Mouse (Mus musculus) intestine, embryonic 14.5 days (tissue): ENCODE data around the gene Lrrc1. TPM values are rescaled to one million over a fixed set of nuclear protein-coding genes. Genes with fewer than 3 reads are reported as not detected.

Source experiments
- ATAC-seq: fragments of 200-750 bp; cut with Nextera tagmentation; replicated peaks from 2 replicates; pipeline ENCODE4 v1.8.0; 2017; ENCODE audit warnings: low read depth, moderate number of reproducible peaks, moderate TSS enrichment, moderate library complexity; ENCODE audit not compliant: low FRiP score, low TSS enrichment
- DNase-seq: peaks from one replicate; pipeline ENCODE4 v3.0.0-alpha.2; 2018; ENCODE audit warnings: low spot score
- H3K27ac ChIP-seq: fragments of 300-500 bp; sonication (generic); 2 replicates; pipeline ENCODE4 v1.5.1; 2014; ENCODE audit warnings: low read depth, mild to moderate bottlenecking, control low read depth
- H3K27me3 ChIP-seq: fragments of 300-500 bp; sonication (generic); replicated peaks from 2 replicates; pipeline ENCODE4 v1.6.1; 2014; ENCODE audit warnings: low read length, control low read depth; ENCODE audit not compliant: control insufficient read depth, insufficient read depth
- H3K36me3 ChIP-seq: fragments of 300-500 bp; sonication (generic); 2 replicates; pipeline ENCODE4 v1.6.1; 2014; ENCODE audit warnings: low read length, control low read depth; ENCODE audit not compliant: control insufficient read depth, insufficient read depth
- H3K4me1 ChIP-seq: fragments of 300-500 bp; sonication (generic); replicated peaks from 2 replicates; pipeline ENCODE4 v1.6.1; 2014; ENCODE audit warnings: low read length, control low read depth, mixed read lengths; ENCODE audit not compliant: control insufficient read depth, insufficient read depth
- H3K4me2 ChIP-seq: fragments of 300-500 bp; sonication (generic); 2 replicates; pipeline ENCODE4 v1.6.1; 2014; ENCODE audit warnings: low read length
- H3K4me3 ChIP-seq: fragments of 300-500 bp; sonication (generic); 2 replicates; pipeline ENCODE4 v1.5.1; 2014; ENCODE audit warnings: low read depth, low read length, control low read depth, mixed read lengths
- H3K9ac ChIP-seq: fragments of 300-500 bp; sonication (generic); 2 replicates; pipeline ENCODE4 v1.6.1; 2014; ENCODE audit warnings: mild to moderate bottlenecking, low read length
- H3K9me3 ChIP-seq: fragments of 300-500 bp; sonication (generic); 2 replicates; pipeline ENCODE4 v1.6.1; 2016; ENCODE audit warnings: low read length, control low read depth; ENCODE audit not compliant: control insufficient read depth
- WGBS: fragments of 180-500 bp; shearing (Covaris S2); extraction: QIAGEN DNeasy Blood & Tissue Kit; methylation state at CpG from one replicate; pipeline ENCODE4 v1.1.7; 2014; 5-methylcytosine and 5-hydroxymethylcytosine counted together
- polyA plus RNA-seq: library from polyadenylated mRNA; unstranded; fragments of >200 nt; fragmentation: Nextera tagmentation; extraction: Ambion mirVana; gene quantifications from 2 replicates; pipeline ENCODE4 v1.2.1, GENCODE M21; 2014

The Lrrc1 gene
- polyA plus RNA-seq, 1 experiment from 2014 or later = 14.2 TPM

DNA sequence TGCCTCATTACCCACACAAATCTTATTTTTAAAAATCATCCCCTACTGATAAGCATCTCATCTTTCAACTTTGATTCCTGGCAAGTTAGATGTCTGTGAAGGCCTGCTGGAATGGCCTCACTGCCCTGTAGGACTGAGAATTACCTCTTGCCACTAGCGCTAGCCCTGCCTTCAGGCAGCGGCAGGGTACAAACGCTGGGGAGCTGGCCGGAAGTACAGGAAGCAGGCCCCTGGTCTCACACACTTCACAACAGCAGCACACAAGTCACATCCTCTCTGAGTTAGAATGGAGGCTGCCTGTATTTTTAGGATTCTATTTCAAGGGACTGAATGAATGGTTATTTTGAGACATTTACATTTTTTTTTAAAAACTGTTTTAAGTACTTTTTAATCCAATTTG lies 81.5 kb downstream of the Lrrc1 start:
- Histone ChIP-seq H3K9me3 (no peaks in the 10 kb centered on the region), H3K27ac (no peak overlapping the region), H3K9ac (no peak overlapping the region), H3K36me3 (0 out of 2 replicates have a peak, but pooled peaks cover 2% of the 10 kb centered on the region), H3K27me3 (no peaks in the 10 kb centered on the region), H3K4me1 (peaks cover 8% of the 10 kb centered on the region; the same call in 1 of the 2 replicates), H3K4me2 (no peak overlapping the region), H3K4me3 (no peak overlapping the region)
- ATAC-seq (no peak), DNase-seq (no peak)
- 43% methylated on average over 4 of the region's 4 CpGs for WGBS

DNA sequence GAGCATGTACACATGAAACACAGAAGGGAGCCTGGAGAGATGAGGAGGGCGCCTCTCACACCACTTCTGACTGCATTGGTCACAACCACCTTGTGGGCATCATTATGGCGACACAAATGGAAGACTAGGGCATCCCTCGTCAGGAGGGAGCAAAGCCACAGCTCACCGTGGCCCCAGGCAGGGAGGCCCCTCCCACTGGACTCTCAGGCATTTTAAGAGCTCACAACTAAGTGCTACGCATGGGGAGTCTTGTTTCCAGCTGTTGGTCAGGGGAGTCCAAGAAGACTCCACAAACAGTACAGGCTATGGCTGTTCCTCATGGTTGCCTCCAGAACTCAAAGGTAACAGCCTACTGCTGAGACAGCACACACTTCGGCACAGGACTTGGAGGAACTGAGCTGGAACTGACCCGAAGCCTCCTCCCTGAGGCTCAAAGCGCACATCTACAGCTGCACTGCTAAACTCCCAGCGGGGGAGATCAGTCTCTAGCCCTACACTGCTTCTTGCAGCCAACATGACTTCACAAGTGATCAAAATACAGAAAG lies 83.2 kb downstream of the Lrrc1 start:
- H3K9ac ChIP-seq = no peak overlapping the region
- H3K27ac ChIP-seq = no peak overlapping the region
- DNase-seq (no peak), ATAC-seq (no peak)
- 86% methylated on average over 9 of the region's 9 CpGs for WGBS
- peaks cover 8% of the 10 kb centered on the region; the same call in 1 of the 2 replicates for H3K4me1 ChIP-seq
- 0 out of 2 replicates have a peak, but pooled peaks cover 3% of the 10 kb centered on the region for H3K36me3 ChIP-seq
- no peaks in the 10 kb centered on the region for H3K27me3 ChIP-seq
- no peak overlapping the region for H3K4me3 ChIP-seq
- no peaks in the 10 kb centered on the region for H3K9me3 ChIP-seq
- H3K4me2 ChIP-seq = no peak overlapping the region

- H3K27ac ChIP-seq = no peak overlapping the region
- H3K4me1 ChIP-seq = peaks cover 8% of the 10 kb centered on the region; the same call in 1 of the 2 replicates
- no peak overlapping the region for H3K9ac ChIP-seq
- no peaks in the 10 kb centered on the region for H3K9me3 ChIP-seq
- no peak overlapping the region for H3K4me3 ChIP-seq
- no peak for ATAC-seq
- no peak for DNase-seq
- H3K4me2 ChIP-seq = no peak overlapping the region
- no peaks in the 10 kb centered on the region for H3K27me3 ChIP-seq
- 72% methylated on average over 14 of the region's 14 CpGs for WGBS
- H3K36me3 ChIP-seq = 0 out of 2 replicates have a peak, but pooled peaks cover 3% of the 10 kb centered on the region
Observed at GRCm38 (mm10) chr9:77460408-77460807, 84.3 kb downstream of the Lrrc1 start.

DNA sequence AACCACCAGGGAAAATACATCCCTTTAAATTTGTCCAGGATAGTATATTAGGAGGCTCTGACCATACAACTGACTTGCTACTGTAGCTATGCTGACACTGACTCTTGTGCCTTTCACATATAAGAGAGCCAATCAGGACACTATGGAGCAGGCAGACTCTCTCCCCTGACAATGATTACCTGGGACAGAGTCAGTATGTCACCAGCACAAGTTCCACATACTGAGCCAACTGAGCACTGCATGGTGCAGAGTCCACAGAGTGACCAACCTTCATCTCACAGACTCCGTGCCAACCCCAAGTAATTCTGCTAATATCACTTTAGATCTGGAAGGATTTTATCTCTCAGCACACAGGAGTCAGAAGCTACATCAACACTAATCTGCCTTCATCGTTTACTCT lies 85.3 kb downstream of the Lrrc1 start:
- Histone ChIP-seq H3K27ac (no peak overlapping the region), H3K36me3 (0 out of 2 replicates have a peak, but pooled peaks cover 3% of the 10 kb centered on the region), H3K27me3 (no peaks in the 10 kb centered on the region), H3K9ac (no peak overlapping the region), H3K9me3 (no peaks in the 10 kb centered on the region), H3K4me3 (no peak overlapping the region), H3K4me2 (no peak overlapping the region), H3K4me1 (peaks cover 6% of the 10 kb centered on the region; the same call in 1 of the 2 replicates)
- WGBS = 64% methylated on average over 2 of the region's 2 CpGs
- ATAC-seq (no peak), DNase-seq (no peak)

DNA sequence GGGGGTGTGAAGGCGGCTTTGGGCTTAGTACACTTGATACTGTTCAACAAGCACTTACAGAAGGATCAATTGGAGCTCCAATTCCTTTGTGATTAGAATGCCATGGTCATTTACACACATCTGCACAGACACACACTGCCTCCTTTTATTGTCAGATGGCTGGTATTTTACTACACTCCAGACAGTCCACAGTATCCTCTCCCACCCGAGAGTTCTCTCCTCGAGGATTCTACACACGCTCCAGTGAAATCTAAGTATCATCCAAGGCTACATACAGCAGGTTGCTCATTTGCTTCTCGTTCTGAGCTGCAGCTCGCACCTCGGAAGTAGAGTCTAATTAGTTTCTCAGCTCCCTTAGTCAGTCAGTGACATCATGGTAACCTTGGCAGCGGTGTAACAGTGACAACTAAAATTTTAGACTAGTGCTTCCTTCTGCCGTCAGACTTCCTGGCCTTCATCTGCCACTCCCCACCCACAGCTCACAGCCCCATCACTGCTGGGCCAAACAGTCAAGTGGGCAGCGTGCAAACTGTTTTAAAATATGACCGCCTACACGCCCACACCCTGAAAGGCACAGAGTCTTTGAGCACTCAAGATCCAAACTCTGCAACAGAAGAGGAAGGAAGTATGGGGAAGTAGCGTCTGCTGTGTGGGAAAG lies 88.4 kb downstream of the Lrrc1 start:
- Histone ChIP-seq H3K4me3 (no peak overlapping the region), H3K27me3 (no peaks in the 10 kb centered on the region), H3K4me1 (0 out of 2 replicates have a peak, but pooled peaks cover 4% of the 10 kb centered on the region), H3K36me3 (peaks cover 24% of the 10 kb centered on the region; the same call in 1 of the 2 replicates), H3K9ac (no peak overlapping the region), H3K27ac (no peak overlapping the region), H3K4me2 (no peak overlapping the region), H3K9me3 (no peaks in the 10 kb centered on the region)
- no peak for DNase-seq
- no peak for ATAC-seq
- WGBS = 76% methylated on average over 13 of the region's 13 CpGs

- Histone ChIP-seq H3K4me2 (no peak overlapping the region), H3K4me1 (0 out of 2 replicates have a peak, but pooled peaks cover 4% of the 10 kb centered on the region), H3K4me3 (no peak overlapping the region), H3K36me3 (peaks cover 25% of the 10 kb centered on the region; the same call in 1 of the 2 replicates), H3K9ac (no peak overlapping the region), H3K27ac (no peak overlapping the region), H3K27me3 (no peaks in the 10 kb centered on the region), H3K9me3 (no peaks in the 10 kb centered on the region)
- 80% methylated on average over 19 of the region's 19 CpGs for WGBS
- no peak for ATAC-seq
- no peak for DNase-seq
Observed at GRCm38 (mm10) chr9:77455439-77456168, 89.1 kb downstream of the Lrrc1 start.

- Histone ChIP-seq H3K36me3 (peaks cover 27% of the 10 kb centered on the region; the same call in 1 of the 2 replicates), H3K9me3 (no peaks in the 10 kb centered on the region), H3K27me3 (no peaks in the 10 kb centered on the region), H3K4me1 (no peaks in the 10 kb centered on the region), H3K4me3 (no peak overlapping the region), H3K27ac (no peak overlapping the region), H3K9ac (no peak overlapping the region), H3K4me2 (no peak overlapping the region)
- WGBS = 79% methylated on average over 12 of the region's 12 CpGs
- DNase-seq = no peak
- no peak for ATAC-seq
Observed at GRCm38 (mm10) chr9:77452046-77452807, 92.4 kb downstream of the Lrrc1 start.

- Histone ChIP-seq H3K4me2 (no peak overlapping the region), H3K36me3 (peaks cover 27% of the 10 kb centered on the region; the same call in 1 of the 2 replicates), H3K4me3 (no peak overlapping the region), H3K4me1 (no peaks in the 10 kb centered on the region), H3K27ac (no peak overlapping the region), H3K9me3 (no peaks in the 10 kb centered on the region), H3K9ac (no peak overlapping the region), H3K27me3 (no peaks in the 10 kb centered on the region)
- ATAC-seq (no peak), DNase-seq (no peak)
- WGBS = 75% methylated on average over 2 of the region's 2 CpGs
Observed at GRCm38 (mm10) chr9:77450447-77450846, 94.2 kb downstream of the Lrrc1 start.
